In the genomic region with DNA sequence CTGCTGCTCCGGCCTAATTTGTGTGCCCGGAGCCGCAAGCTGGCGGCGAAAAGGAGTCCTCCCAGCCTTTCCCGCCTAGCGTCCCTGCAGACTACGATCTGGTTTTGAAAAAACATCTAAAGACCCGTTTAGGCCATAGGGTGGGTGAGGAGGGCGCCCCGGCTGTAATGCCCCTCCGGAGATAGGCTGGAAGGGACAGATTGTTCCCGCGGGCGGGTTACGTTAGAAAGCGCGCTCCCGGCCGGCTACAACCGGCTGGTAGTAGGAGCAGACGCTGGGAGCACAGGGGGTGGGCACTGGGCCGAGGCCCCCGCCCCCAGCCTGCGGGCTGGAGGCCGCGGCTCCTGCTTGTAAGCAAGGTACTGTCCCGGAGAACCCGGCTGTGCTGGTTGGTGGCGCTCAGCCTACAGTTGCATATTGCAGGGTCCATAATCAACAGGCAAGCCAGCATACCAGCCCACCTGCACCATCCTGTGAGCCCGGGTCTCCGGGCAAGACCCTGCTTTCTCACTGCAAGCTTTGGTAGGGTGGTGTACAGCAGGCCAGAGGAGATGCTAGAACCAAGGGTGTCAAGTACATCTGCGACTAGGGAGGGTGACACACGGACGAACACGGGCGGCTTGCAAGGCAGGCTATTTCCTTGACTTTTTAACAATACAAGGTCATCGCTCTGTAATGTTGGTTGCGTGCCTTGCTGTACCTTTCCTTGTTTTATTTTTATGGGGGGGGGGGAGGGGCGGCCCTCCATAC, we compare ENCODE assay signal across 8 mouse cellular contexts. TPM values are rescaled to one million over a fixed set of nuclear protein-coding genes. Genes with fewer than 3 reads are reported as not detected.
A peak's percentile ranks its signal among the peaks of the same experiment; 100 is the strongest.
DNase-seq lines count a peak whose midpoint lies in the region; ATAC-seq and TF ChIP-seq lines count a peak whose summit lies in the region.

A gene (minus strand): TSS at position 197 of the 750 bp plus-strand sequence.

- peak within 1 kb of the TSS; percentile 54 for H3K9ac ChIP-seq in intestine, embryonic 14.5 days (ENCODE audit: low read length)

- TF ChIP-seq CTCF in thymus, adult 2 months (IDR thresholded peaks at IDR 0.05; ENCODE audit: borderline replicate concordance, control insufficient read depth, extremely low read depth, insufficient read depth, low read length, poor library complexity) = 0 out of 2 replicates have a peak, but pooled peaks have one; percentile 2

- no peaks in the 10 kb centered on the region for H3K9me3 ChIP-seq in intestine, embryonic 14.5 days (ENCODE audit: control insufficient read depth, low read length)

- H3K4me2 ChIP-seq in intestine, embryonic 14.5 days (ENCODE audit: low read length) = peak within 1 kb of the TSS; percentile 100

- peaks cover 8% of the 10 kb centered on the region for H3K27me3 ChIP-seq in thymus, adult 2 months (ENCODE audit: control insufficient read depth, insufficient read depth, low read length)
- H3K27me3 ChIP-seq in intestine, embryonic 14.5 days (replicated peaks; ENCODE audit: control insufficient read depth, insufficient read depth, low read length) = peaks cover 40% of the 10 kb centered on the region

- H3K27ac ChIP-seq in thymus, adult 2 months (ENCODE audit: control insufficient read depth, insufficient read depth, low read length) = no peak within 1 kb of the TSS
- no peak within 1 kb of the TSS for H3K27ac ChIP-seq in intestine, embryonic 14.5 days (ENCODE audit: low read depth)

- 2% methylated on average over 40 of the region's 40 CpGs for WGBS in thymus, adult 2 months
- under 1% methylated on average over 40 of the region's 40 CpGs for WGBS in intestine, embryonic 14.5 days

- H3K36me3 ChIP-seq in thymus, adult 2 months (ENCODE audit: control insufficient read depth, insufficient read depth, low read length) = no peaks in the 10 kb centered on the region
- H3K36me3 ChIP-seq in intestine, embryonic 14.5 days (ENCODE audit: control insufficient read depth, insufficient read depth, low read length) = no peaks in the 10 kb centered on the region

- no peak for DNase-seq in thymus, adult 2 months
- no peak for DNase-seq in thymus, postnatal 14 days
- DNase-seq in embryo, embryonic 11 days = peak; percentile 72
- peak in 1 of 2 experiments; percentile 36 for DNase-seq in gastrocnemius, postnatal 36 days
- DNase-seq in intestine, embryonic 14.5 days (ENCODE audit: low spot score) = peak; percentile 80
- DNase-seq in left cerebral cortex, postnatal 36 days (ENCODE audit: low spot score in 2 of 2) = peak; percentile 50 to 65
- peak; percentile 62 to 67 for DNase-seq in right cerebral cortex, postnatal 10 days (ENCODE audit: low spot score in 2 of 2)

- TF ChIP-seq POLR2A in thymus, adult 2 months (IDR thresholded peaks at IDR 0.05; ENCODE audit: control insufficient read depth, extremely low read depth, insufficient read depth, low read length, poor library complexity) = no peak

- intact Hi-C loops in gastrocnemius, postnatal 36 days (cut with DNase I) = no loop called here
- intact Hi-C loops in left cerebral cortex, postnatal 36 days (cut with DNase I) = loop anchor here (2.0 to 10.0 kb wide), 3 partner anchors 63 to 346 kb away; a partner anchor contains a TSS

- peak; percentile 73 for ATAC-seq in intestine, embryonic 14.5 days (replicated peaks; ENCODE audit: low FRiP score, low TSS enrichment, low read depth)
- ATAC-seq in megakaryocyte progenitor cell, adult 5-6 weeks (replicated peaks; ENCODE audit: poor library complexity) = peak; percentile 37

- H3K4me3 ChIP-seq in thymus, adult 2 months (ENCODE audit: control insufficient read depth, insufficient read depth, low read length) = peak within 1 kb of the TSS; percentile 53
- H3K4me3 ChIP-seq in intestine, embryonic 14.5 days (ENCODE audit: low read depth, low read length) = peak within 1 kb of the TSS; percentile 55

- peaks cover 14% of the 10 kb centered on the region for H3K4me1 ChIP-seq in thymus, adult 2 months (replicated peaks; ENCODE audit: control insufficient read depth, insufficient read depth, low read length)
- H3K4me1 ChIP-seq in intestine, embryonic 14.5 days (replicated peaks; ENCODE audit: control insufficient read depth, insufficient read depth, low read length) = peaks cover 9% of the 10 kb centered on the region

RNA-seq across cellular contexts. Expression of the gene that starts here (rescaled TPM):
- polyA plus RNA-seq in thymus, adult 2 months (2012; rRNA removed) = 1.5 and 3.0 TPM in 2 replicates
- total RNA-seq in gastrocnemius, postnatal 36 days (2021) = 100 to 1,000 TPM; 112 to 143 TPM
- 1.5 and 1.6 TPM in 2 replicates for polyA plus RNA-seq in intestine, embryonic 14.5 days (2014; fragmentation: Nextera tagmentation; extraction: Ambion mirVana)
- total RNA-seq in left cerebral cortex, postnatal 36 days (2021) = 10 to 100 TPM; 81.7 to 90.4 TPM
- total RNA-seq in megakaryocyte progenitor cell, adult 5-6 weeks (2015) = 2.2 and 2.3 TPM in 2 replicates
- total RNA-seq in megakaryocyte progenitor cell, adult 5-6 weeks (2017) = 2.4 and 4.3 TPM in 2 replicates

Comparison
In these comparisons a context has a peak if more than half of its experiments do, and no peak if none do; other contexts are left out.
1. RNA of the gene that starts here (total RNA-seq): 112 to 143 TPM in gastrocnemius, postnatal 36 days and 81.7 to 90.4 TPM in left cerebral cortex, postnatal 36 days; 2.2 to 4.3 TPM in megakaryocyte progenitor cell, adult 5-6 weeks; every median in the first group is over 10 times any median in the second.
2. DNase-seq: peak in embryo, embryonic 11 days (single experiment), intestine, embryonic 14.5 days (single experiment), left cerebral cortex, postnatal 36 days (2 of 2) and right cerebral cortex, postnatal 10 days (2 of 2); none in thymus, adult 2 months (single experiment) and thymus, postnatal 14 days (single experiment).